Mouse (Mus musculus): ENCODE data around the gene Lypd9.

- TF ChIP-seq CTCF (IDR thresholded peaks at IDR 0.05; ENCODE audit: low read depth, low read length) (no peak), POLR2A (IDR thresholded peaks at IDR 0.05; ENCODE audit: borderline replicate concordance, low read depth, low read length) (no peak)
These were observed 869 bp upstream of the Lypd9 start for GRCm38 (mm10) chr11:58453592-58453991.

Measured in bone marrow macrophage, adult 2 months (primary cell).